Mouse (Mus musculus) kidney, adult 2 months (tissue): Measurements from ENCODE around the gene Olfr487.

Source experiments
- CTCF ChIP-seq: fragments of 200-500 bp; conservative IDR thresholded peaks from 2 replicates; pipeline ENCODE4 v1.5.1; 2011; ENCODE audit warnings: low read depth, mild to moderate bottlenecking, control low read depth, low read length, moderate library complexity, mixed read lengths; ENCODE audit not compliant: insufficient read depth, insufficient read length
- POLR2A ChIP-seq: fragments of 200-500 bp; IDR thresholded peaks from one replicate; pipeline ENCODE4 v1.6.1; 2011; ENCODE audit warnings: low read depth, low read length, control low read depth

GRCm38 (mm10) chr7:108159771-108160170, 54.7 kb downstream of the Olfr487 start, which contains the start of gene Olfr485:
- TF ChIP-seq CTCF: no peak
- no peak for TF ChIP-seq POLR2A
